Mouse (Mus musculus): ENCODE measurements at regions not wholly inside any gene's neighbourhood (a gene's known extent, or its start where the extent isn't known, plus 50 kb on each side); places are given as distances from the start of the nearest gene placed in this dataset.

- TF ChIP-seq POLR2A (IDR thresholded peaks at IDR 0.05; ENCODE audit: control insufficient read depth, low read depth, low read length) (no peak), CTCF (IDR thresholded peaks at IDR 0.05; ENCODE audit: control insufficient read depth, insufficient read depth, insufficient replicate concordance, low read depth, low read length) (no peak)
Measured at GRCm38 (mm10) chr8:116167874-116168273, 336.9 kb upstream of the Dynlrb2 start.
